Mouse (Mus musculus): ENCODE data around the gene Cacna2d2. TPM values are rescaled to one million over a fixed set of nuclear protein-coding genes. Genes with fewer than 3 reads are reported as not detected.
A peak's percentile ranks its signal among the peaks of the same experiment; 100 is the strongest.

The Cacna2d2 gene
- polyA plus RNA-seq, 1 experiment from 2014 or later, result 0.34 TPM

DNA sequence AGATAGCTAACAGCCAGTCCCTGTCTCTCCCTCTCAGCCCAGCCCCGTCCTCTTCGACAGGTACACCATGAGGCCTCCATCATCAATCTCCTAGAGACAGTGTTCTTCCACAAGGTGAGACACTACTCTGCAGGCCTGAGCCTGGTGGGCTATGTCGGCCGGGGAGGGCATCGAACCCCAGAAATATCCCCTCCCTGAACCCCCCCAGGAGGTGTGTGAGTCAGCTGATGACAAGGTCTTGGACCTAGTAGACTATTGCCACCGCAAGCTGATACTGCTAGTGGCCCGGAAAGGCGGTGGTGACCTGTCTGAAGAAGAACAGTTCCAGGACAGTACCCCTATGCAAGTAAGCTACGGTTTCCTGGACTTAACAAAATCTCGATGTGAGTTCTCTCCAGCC lies 149.4 kb downstream of the Cacna2d2 start:
- 90% methylated on average over 10 of the region's 10 CpGs for WGBS
- H3K4me1 ChIP-seq (replicated peaks), result peaks cover 37% of the 10 kb centered on the region

DNA sequence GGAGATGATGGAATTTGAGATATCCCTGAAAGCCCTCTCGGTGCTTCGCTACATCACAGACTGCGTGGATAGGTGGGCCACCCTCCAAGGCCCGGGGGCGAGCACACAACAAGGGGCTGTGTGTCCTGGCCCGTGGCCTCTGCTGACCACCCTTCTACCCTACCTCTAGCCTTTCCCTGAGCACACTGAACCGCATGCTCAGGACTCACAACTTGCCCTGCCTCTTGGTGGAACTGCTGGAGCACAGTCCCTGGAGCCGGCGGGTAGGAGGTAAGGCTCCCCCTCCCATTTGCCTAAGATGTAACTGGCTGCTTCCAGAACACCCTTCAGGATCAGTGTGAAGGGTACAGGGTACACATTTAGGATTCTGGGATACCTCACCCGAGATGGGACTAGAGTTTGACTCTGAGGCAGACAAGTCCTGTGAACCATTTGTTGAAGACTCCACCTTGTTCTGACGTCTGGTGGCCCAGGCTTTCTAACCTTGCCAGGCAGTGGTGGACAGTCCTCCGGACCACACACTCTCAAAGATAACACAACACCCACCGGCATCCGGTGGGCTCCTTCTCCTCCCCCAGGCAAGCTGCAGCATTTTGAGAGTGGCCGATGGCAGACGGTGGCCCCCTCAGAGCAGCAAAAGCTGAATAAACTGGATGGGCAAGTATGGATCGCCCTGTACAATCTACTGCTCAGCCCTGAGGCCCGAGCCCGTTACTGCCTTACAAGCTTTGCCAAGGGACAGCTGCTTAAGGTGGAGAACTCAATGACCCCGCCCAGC lies 150.1 kb downstream of the Cacna2d2 start:
- no peak for ATAC-seq
- Histone ChIP-seq H3K27ac (no peak overlapping the region), H3K4me3 (replicated peaks) (no peak overlapping the region), H3K4me2 (replicated peaks) (no peak overlapping the region), H3K9me3 (no peaks in the 10 kb centered on the region), H3K36me3 (no peaks in the 10 kb centered on the region), H3K4me1 (replicated peaks) (peaks cover 37% of the 10 kb centered on the region), H3K27me3 (replicated peaks) (no peaks in the 10 kb centered on the region), H3K9ac (no peak overlapping the region)
- WGBS, result 88% methylated on average over 20 of the region's 20 CpGs

More for the DNA sequence above, 149.4 kb downstream of the Cacna2d2 start:
- Histone ChIP-seq H3K4me2 (replicated peaks) (no peak overlapping the region), H3K4me3 (replicated peaks) (no peak overlapping the region), H3K27ac (no peak overlapping the region), H3K36me3 (peaks cover 4% of the 10 kb centered on the region; the same call in 1 of the 2 replicates), H3K27me3 (replicated peaks) (no peaks in the 10 kb centered on the region), H3K9me3 (no peaks in the 10 kb centered on the region), H3K9ac (no peak overlapping the region)
- ATAC-seq, result no peak

DNA sequence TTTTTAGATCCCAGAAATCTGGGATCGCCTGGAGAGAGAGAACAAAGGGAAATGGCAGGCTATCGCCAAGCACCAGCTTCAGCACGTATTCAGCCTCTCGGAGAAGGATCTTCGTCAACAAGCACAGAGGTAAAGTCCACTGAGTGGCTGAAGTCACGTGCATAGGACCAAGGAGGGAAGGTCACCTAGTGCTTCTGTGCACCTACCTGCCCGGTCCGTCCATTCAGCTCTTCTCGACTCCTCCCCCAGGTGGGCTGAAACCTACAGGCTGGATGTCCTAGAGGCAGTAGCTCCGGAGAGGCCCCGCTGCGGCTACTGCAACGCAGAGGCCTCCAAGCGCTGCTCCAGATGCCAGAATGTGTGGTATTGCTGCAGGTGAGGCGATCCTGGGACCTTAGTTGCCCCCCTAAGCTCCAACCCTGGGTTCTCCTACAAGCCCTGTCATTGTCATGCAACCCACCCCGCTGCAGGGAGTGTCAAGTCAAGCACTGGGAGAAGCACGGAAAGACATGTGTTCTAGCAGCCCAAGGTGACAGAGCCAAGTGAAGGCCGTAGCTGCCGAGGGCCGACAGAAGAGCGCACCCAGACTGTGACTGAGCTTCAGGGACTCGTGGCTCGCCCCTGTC lies 151.2 kb downstream of the Cacna2d2 start:
- ATAC-seq, result no peak
- Histone ChIP-seq H3K27ac (peak overlapping the region; percentile 63), H3K36me3 (no peaks in the 10 kb centered on the region), H3K27me3 (replicated peaks) (no peaks in the 10 kb centered on the region), H3K9me3 (no peaks in the 10 kb centered on the region), H3K4me1 (replicated peaks) (peaks cover 37% of the 10 kb centered on the region), H3K4me3 (replicated peaks) (peak overlapping the region; percentile 56), H3K4me2 (replicated peaks) (peak overlapping the region; percentile 97), H3K9ac (peak overlapping the region; percentile 71)
- 34% methylated on average over 23 of the region's 23 CpGs for WGBS

DNA sequence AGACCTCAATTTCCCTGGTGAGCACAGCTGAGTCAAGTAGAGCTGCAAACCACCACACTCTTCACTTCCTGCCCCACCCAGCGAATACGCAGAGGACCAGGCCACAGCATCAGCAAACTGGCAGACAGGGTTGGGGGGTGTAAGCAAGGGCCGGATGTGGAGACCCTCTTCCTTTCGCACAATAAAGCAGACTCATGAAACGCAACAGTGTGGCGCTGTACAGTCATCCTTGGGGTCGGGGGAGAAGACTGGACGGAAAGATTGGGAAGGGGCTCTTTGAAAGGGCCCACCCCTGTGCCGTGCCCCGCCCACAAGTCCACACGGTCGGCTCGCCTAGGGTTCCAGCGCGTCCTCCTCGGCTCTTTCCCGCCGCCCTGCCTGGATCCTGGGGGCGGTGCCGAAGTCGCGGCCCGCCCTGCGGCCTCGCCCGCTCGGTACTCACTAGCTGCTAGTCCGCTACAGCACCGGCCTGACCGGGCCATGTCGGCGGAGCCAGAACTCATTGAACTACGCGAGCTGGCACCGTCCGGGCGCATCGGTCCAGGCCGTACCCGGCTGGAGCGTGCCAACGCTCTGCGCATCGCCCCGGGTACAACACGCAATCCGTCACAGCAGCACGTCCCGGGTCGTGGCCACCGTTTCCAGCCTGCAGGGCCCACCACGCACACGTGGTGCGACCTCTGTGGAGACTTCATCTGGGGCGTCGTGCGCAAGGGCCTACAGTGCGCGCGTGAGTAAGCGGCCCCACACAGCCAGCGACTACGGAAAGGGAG lies 151.9 kb downstream of the Cacna2d2 start, which contains the start of gene Rassf1:
Gene Rassf1, plus strand, starts transcription at position 439 of the 773 bp plus-strand sequence.
- Histone ChIP-seq H3K9me3 (no peaks in the 10 kb centered on the region), H3K36me3 (no peaks in the 10 kb centered on the region), H3K4me2 (replicated peaks) (peak within 1 kb of the TSS; percentile 97), H3K4me1 (replicated peaks) (peaks cover 43% of the 10 kb centered on the region), H3K27me3 (replicated peaks) (no peaks in the 10 kb centered on the region), H3K9ac (peak within 1 kb of the TSS; percentile 71), H3K4me3 (replicated peaks) (peak within 1 kb of the TSS; percentile 56), H3K27ac (peak within 1 kb of the TSS; percentile 63)
- peak; percentile 53 for ATAC-seq
- 1% methylated on average over 63 of the region's 63 CpGs for WGBS

DNA sequence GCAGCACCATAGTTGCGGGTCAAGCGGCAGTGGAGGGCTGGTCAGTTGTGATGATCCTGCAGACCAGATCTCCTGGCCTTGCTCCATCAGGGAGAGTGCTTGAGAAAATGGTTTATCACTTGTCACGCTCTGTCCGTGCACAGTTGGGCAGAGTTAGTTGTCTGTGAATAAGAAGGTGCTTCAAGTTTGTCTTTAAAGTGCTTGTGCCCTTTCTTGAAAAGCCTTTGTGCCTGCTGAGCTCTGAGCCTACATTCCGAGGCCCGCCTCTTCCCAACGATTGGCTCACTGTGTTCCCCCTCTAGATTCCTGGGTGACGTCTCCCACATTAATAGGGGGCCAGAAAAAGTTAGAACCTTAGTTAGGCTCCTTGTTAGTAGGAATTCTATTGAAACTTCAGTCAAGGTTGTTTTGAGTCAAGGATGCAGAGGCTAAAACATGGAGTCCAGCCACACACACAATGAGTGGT lies 152.5 kb downstream of the Cacna2d2 start:
- Histone ChIP-seq H3K9ac (peak overlapping the region; percentile 71), H3K9me3 (no peaks in the 10 kb centered on the region), H3K4me3 (replicated peaks) (peak overlapping the region; percentile 56), H3K36me3 (no peaks in the 10 kb centered on the region), H3K27ac (peak overlapping the region; percentile 63), H3K27me3 (replicated peaks) (no peaks in the 10 kb centered on the region), H3K4me2 (replicated peaks) (peak overlapping the region; percentile 97), H3K4me1 (replicated peaks) (peaks cover 43% of the 10 kb centered on the region)
- ATAC-seq, result no peak
- WGBS, result 17% methylated on average over 8 of the region's 8 CpGs

DNA sequence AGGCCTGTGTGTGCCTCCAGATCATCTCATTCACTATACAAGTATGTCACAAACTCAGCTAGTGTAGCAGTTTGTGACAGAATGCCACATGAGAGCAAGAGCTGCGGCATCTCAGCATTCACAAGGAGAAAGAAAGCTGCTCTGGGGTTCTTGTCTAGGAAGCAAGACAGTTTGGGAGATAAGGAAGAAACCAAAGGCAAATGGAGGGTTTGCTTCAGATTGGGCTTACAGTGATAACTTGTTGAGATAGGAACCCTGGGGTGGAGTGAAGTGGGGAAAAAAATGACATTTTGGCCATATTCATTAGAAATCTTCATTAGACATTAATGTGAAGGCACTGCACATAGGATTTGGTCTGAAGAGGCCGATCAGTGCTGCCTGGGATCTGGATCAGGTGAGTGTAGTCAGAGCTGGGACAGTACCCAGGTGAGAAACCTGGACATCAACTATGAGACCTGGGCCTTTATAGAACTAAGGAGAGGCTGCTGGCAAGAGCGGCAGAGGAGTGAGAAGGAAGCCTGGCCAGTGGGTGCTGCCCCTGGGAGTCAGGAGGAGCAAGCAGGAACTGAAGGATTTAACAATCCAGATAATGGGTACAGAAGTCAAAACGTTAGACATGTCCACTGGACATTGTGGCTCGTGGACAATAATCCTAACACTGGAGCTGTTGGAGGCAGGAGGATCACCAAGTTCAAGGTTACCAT lies 153.4 kb downstream of the Cacna2d2 start:
- H3K36me3 ChIP-seq, result peaks cover 8% of the 10 kb centered on the region
- H3K27me3 ChIP-seq (replicated peaks), result no peaks in the 10 kb centered on the region
- no peaks in the 10 kb centered on the region for H3K9me3 ChIP-seq
- no peak overlapping the region for H3K4me3 ChIP-seq (replicated peaks)
- no peak overlapping the region for H3K9ac ChIP-seq
- no peak for ATAC-seq
- WGBS, result 77% methylated on average over 5 of the region's 5 CpGs
- no peak overlapping the region for H3K27ac ChIP-seq
- H3K4me2 ChIP-seq (replicated peaks), result peak overlapping the region; percentile 97
- peaks cover 38% of the 10 kb centered on the region for H3K4me1 ChIP-seq (replicated peaks)

DNA sequence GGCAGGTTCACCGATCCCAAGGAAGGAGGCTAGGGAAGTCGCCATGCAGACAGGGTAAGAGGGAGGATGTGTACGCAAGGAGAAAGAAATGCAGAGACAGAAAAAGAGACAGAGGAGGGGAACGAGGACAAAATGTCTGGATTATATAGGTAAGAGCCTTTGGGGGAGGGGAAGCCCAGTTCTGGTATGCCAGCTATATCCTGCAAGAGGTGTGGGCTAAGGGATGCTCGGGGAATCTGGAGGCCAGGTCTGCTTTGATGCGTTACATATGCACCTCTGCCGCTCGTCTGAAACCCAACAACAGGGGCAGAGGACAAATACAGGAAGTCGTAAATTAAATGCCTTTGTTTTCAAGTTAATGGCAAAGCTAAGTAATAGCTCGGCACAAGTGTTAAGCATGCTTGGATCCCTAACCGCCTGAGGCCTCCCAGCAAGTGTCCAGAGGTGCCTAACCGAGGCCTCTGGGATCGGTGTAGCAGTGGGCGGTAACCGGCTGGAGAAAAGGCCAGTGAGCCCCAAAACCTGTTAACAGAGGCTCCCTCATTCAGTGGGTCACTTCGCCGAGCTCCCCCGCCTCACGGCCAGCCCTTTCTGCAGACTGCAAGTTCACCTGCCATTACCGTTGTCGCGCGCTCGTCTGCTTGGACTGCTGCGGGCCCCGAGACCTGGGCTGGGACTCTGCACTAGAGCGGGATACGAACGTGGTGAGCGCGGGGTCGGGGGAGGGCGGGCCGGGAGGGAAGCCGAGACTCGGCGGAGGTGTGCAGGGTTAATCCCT lies 154.3 kb downstream of the Cacna2d2 start:
- Histone ChIP-seq H3K9me3 (no peaks in the 10 kb centered on the region), H3K4me2 (replicated peaks) (peak overlapping the region; percentile 97), H3K36me3 (peaks cover 16% of the 10 kb centered on the region), H3K27me3 (replicated peaks) (no peaks in the 10 kb centered on the region), H3K4me1 (replicated peaks) (peaks cover 38% of the 10 kb centered on the region), H3K27ac (peak overlapping the region; percentile 89), H3K9ac (peak overlapping the region; percentile 70), H3K4me3 (replicated peaks) (peak overlapping the region; percentile 76)
- peak; percentile 46 for ATAC-seq
- 4% methylated on average over 37 of the region's 37 CpGs for WGBS

DNA sequence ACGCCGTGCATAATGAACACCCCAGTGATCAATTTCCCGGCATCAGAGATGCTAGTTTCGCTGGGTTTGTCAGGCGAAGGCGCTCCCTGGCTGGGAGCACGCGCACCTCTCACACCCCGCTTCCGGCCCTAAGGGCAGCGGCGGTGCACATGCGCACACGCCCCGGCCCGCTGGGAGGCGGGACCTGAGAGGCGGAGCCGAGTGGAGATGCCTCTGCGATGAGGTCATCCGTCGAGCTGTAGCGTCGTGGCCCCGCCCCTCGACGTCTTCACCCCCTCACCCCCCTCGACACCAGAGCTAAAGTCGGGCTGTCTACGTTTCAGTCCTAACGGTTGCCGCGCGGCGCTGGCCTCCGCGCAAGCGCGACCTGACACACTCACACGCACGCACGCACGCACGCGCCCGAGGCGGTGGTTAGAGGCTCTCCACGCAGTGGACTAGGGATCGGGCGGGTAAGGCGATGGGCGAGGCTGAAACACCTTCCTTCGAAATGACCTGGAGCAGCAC lies 155.0 kb downstream of the Cacna2d2 start:
- peak; percentile 91 for ATAC-seq
- H3K4me1 ChIP-seq (replicated peaks), result peaks cover 38% of the 10 kb centered on the region
- H3K36me3 ChIP-seq, result peaks cover 21% of the 10 kb centered on the region
- peak overlapping the region; percentile 82 for H3K9ac ChIP-seq
- H3K27me3 ChIP-seq (replicated peaks), result no peaks in the 10 kb centered on the region
- no peaks in the 10 kb centered on the region for H3K9me3 ChIP-seq
- H3K4me3 ChIP-seq (replicated peaks), result peak overlapping the region; percentile 76
- peak overlapping the region; percentile 97 for H3K4me2 ChIP-seq (replicated peaks)
- peak overlapping the region; percentile 96 for H3K27ac ChIP-seq
- under 1% methylated on average over 53 of the region's 53 CpGs for WGBS

DNA sequence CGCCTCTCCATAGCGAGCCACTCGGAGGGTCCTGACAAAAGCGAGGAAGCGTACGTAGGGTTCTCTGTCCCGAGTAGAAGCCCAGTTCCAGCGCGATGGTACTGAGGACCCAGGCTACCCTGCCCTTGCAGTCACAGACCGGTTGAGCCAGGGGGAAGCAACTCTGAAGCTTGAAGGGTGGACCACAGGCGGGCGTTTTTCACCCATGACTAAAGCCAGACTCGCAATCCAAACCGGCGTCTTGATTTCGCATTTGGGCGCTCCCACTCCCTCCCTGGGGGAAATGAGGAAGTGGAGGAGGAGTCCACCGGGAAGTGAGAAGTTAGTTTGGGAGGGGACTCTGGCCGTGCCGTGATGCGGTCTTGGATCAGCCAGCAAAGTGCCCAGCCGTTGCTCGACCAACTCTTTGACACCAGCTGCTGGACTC lies 155.6 kb downstream of the Cacna2d2 start:
- H3K9ac ChIP-seq, result peak overlapping the region; percentile 82
- peak overlapping the region; percentile 76 for H3K4me3 ChIP-seq (replicated peaks)
- peaks cover 27% of the 10 kb centered on the region for H3K36me3 ChIP-seq
- under 1% methylated on average over 23 of the region's 23 CpGs for WGBS
- H3K4me2 ChIP-seq (replicated peaks), result peak overlapping the region; percentile 97
- peak; percentile 39 for ATAC-seq
- H3K27ac ChIP-seq, result peak overlapping the region; percentile 96
- H3K27me3 ChIP-seq (replicated peaks), result no peaks in the 10 kb centered on the region
- H3K4me1 ChIP-seq (replicated peaks), result peaks cover 38% of the 10 kb centered on the region
- H3K9me3 ChIP-seq, result no peaks in the 10 kb centered on the region

DNA sequence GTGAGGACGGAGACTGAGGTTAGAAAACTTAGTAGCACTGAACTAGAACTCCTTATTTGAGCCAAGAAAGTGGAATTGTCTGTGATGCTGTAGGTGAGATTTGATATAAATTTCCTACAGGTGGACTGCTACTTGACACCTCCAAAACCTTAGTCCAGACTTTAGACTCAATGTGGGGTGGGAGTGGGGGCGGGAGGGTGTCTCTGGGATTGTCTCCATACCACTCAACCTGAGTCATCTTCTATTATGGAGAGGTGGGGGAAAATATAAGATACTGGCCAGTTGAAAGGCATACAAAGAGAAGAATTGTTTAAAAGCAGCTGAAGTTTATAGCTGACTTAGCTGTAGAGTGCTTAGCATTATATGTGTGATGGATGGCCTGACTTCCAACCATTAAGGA lies 156.3 kb downstream of the Cacna2d2 start:
- ATAC-seq, result no peak
- Histone ChIP-seq H3K9ac (peak overlapping the region; percentile 82), H3K27ac (peak overlapping the region; percentile 96), H3K36me3 (peaks cover 29% of the 10 kb centered on the region), H3K27me3 (replicated peaks) (no peaks in the 10 kb centered on the region), H3K9me3 (no peaks in the 10 kb centered on the region), H3K4me2 (replicated peaks) (peak overlapping the region; percentile 97), H3K4me3 (replicated peaks) (peak overlapping the region; percentile 76), H3K4me1 (replicated peaks) (peaks cover 34% of the 10 kb centered on the region)
- WGBS, result 32% methylated on average over 2 of the region's 2 CpGs

DNA sequence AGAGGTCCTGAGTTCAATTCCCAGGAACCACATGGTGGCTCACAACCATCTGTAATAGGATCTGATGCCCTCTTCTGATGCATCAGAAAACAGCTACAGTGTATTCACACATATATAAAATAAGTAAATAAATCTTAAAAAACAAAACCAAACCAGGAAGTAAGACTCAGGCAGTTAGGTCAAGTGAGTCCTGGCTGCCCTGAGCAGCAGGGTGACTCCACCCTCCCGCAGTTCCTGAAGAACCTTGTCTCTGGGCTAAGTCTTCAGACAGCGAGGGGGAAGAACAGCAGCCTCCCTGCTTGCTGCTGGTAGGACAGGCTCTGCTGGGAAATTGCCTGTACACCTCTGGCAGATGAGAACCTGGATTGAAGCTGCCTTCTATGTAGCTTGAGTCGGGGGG lies 156.9 kb downstream of the Cacna2d2 start:
- ATAC-seq, result no peak
- Histone ChIP-seq H3K9ac (peak overlapping the region; percentile 82; the same call in 1 of the 2 replicates), H3K4me3 (replicated peaks) (peak overlapping the region; percentile 76), H3K27me3 (replicated peaks) (no peaks in the 10 kb centered on the region), H3K4me2 (replicated peaks) (peak overlapping the region; percentile 97), H3K27ac (peak overlapping the region; percentile 96; the same call in 1 of the 2 replicates), H3K9me3 (no peaks in the 10 kb centered on the region), H3K36me3 (peaks cover 34% of the 10 kb centered on the region), H3K4me1 (replicated peaks) (peaks cover 29% of the 10 kb centered on the region)
- WGBS, result 56% methylated on average over 3 of the region's 3 CpGs

Data from intestine, embryonic 15.5 days (tissue).